Mouse (Mus musculus) C2C12 (cell line): ENCODE measurements around the gene Car1. TPM values are rescaled to one million over a fixed set of nuclear protein-coding genes. Genes with fewer than 3 reads are reported as not detected.
"Not testable (repeated sequence)": the region's sequence is repeated elsewhere in the genome, so short reads cannot be mapped to it uniquely, and the experiment has no call there.

Experiments
- H3K27me3 ChIP-seq: one replicate; pipeline ENCODE4 v1.6.1; 2011; ENCODE audit not compliant: control insufficient read depth, insufficient read depth, insufficient read length
- H3K36me3 ChIP-seq: one replicate; pipeline ENCODE4 v1.6.1; 2011; ENCODE audit not compliant: control insufficient read depth, insufficient read depth
- H3K4me3 ChIP-seq: one replicate; pipeline ENCODE4 v1.5.1; 2011; ENCODE audit warnings: mild to moderate bottlenecking, control low read depth; ENCODE audit not compliant: poor library complexity, insufficient read depth, severe bottlenecking
- H3K79me2 ChIP-seq: one replicate; pipeline ENCODE4 v1.6.1; 2011; ENCODE audit not compliant: control insufficient read depth, insufficient read depth
- H3K79me3 ChIP-seq: one replicate; pipeline ENCODE4 v1.6.1; 2011; ENCODE audit warnings: low read depth, control low read depth
- H3ac ChIP-seq: one replicate; pipeline ENCODE3; 2011; ENCODE audit warnings: low read depth; ENCODE audit not compliant: control insufficient read depth, insufficient read length
- CEBPB ChIP-seq: IDR thresholded peaks from one replicate; pipeline ENCODE4 v1.6.1; 2011; ENCODE audit warnings: low read depth, mild to moderate bottlenecking, control low read depth, moderate library complexity
- CTCF ChIP-seq: IDR thresholded peaks from one replicate; pipeline ENCODE4 v1.5.1; 2011; ENCODE audit not compliant: control insufficient read depth, insufficient read depth, insufficient read length
- FOSL1 ChIP-seq: IDR thresholded peaks from one replicate; pipeline ENCODE4 v1.8.0; 2011; ENCODE audit warnings: mild to moderate bottlenecking, low read length; ENCODE audit not compliant: poor library complexity, insufficient read depth, severe bottlenecking
- MAX ChIP-seq: IDR thresholded peaks from one replicate; pipeline ENCODE4 v1.6.1; 2011; ENCODE audit warnings: mild to moderate bottlenecking, control low read depth
- MYOD1 ChIP-seq: IDR thresholded peaks from one replicate; pipeline ENCODE4 v1.6.1; 2011; ENCODE audit warnings: low read depth; ENCODE audit not compliant: control insufficient read depth, insufficient read length
- MYOG ChIP-seq: IDR thresholded peaks from one replicate; pipeline ENCODE4 v1.6.1; 2011; ENCODE audit not compliant: control insufficient read depth, insufficient read length; ENCODE audit errors: extremely low read depth
- USF1 ChIP-seq: IDR thresholded peaks from one replicate; pipeline ENCODE4 v1.6.1; 2011; ENCODE audit warnings: low read depth, mild to moderate bottlenecking, control low read depth, moderate library complexity
- polyA plus RNA-seq: library from polyadenylated mRNA; unstranded; fragments of >200 nt; fragmentation: generic; extraction: Trizol; gene quantifications from one replicate; pipeline ENCODE4 v1.2.1, GENCODE M21; 2012; ENCODE audit warnings: missing spikeins

Car1 gene
- polyA plus RNA-seq, 1 experiment: 0.04 TPM

DNA sequence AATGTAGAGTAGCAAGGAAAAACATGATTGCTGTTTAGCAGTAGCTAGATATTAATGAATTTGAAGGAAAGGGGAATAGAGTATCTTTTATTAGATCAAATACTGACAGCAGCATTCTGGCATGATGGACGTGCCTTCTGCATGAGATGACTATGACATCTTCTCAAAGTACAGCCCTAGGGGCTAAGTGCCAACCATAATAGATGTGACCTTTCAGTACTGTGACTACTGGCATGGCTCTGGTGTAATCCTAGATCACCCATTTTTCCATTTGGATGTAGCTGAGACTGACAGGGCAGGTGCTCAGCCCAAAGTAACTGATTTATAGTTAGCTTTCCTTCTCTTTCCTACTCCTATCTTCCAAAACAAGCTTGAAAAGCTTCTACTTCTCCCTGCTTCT, 20.6 kb downstream of the Car1 start:
- TF ChIP-seq MYOD1: peak; percentile 97
- TF ChIP-seq MAX: no peak
- no peaks in the 10 kb centered on the region for H3K79me3 ChIP-seq
- H3K4me3 ChIP-seq: no peak overlapping the region
- no peaks in the 10 kb centered on the region for H3K79me2 ChIP-seq
- no peak overlapping the region for H3ac ChIP-seq
- no peaks in the 10 kb centered on the region for H3K27me3 ChIP-seq
- no peaks in the 10 kb centered on the region for H3K36me3 ChIP-seq

DNA sequence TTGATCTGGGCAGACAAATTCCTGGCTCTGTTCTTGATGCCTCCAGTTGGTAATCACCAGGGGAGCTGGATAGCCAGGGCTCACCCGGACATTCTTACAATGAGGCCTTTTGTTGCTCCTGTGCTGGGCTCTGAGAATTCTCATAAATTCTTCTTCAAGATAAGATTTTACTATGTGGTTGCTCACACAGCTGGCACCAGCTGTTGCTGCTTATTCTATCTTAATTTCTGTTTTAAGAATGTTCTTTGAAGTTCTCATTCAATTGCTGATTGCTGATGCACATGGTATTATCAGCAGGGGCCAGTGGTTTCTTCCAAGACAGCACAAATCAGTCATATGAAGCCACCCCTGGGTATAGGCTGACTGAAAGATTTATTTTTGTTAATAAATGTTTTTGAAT, 21.0 kb downstream of the Car1 start:
- Histone ChIP-seq H3K79me2 (no peaks in the 10 kb centered on the region), H3K27me3 (no peaks in the 10 kb centered on the region), H3K4me3 (no peak overlapping the region), H3K36me3 (no peaks in the 10 kb centered on the region), H3K79me3 (no peaks in the 10 kb centered on the region), H3ac (no peak overlapping the region)
- TF ChIP-seq FOSL1: peak; percentile 51
- TF ChIP-seq MYOD1: peak; percentile 97
- no peak for TF ChIP-seq MYOG
- no peak for TF ChIP-seq CEBPB

DNA sequence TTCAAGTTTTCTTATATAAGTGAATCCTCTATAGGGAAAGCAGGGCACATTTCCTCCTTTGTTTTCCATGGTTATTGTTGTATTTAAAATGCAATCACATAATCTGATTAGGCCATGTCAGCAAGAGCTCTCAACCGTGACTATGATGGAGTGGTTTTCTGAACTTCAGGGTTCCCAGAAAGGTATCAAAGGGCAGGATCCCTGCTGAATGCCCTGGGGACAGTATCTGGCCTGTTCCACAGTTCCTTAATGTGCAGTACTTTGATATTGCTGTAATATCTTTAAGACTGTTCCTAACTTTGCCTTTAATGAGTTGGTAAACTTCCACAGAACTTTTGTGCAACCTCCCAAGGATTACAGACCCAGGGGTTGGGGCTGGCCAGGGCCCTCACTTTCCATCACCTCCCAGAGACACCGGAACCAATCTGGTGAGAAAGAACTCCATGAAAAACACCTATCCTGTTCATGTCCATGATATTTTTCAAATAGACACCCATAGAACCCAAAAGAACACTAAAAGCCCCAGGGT, 21.6 kb downstream of the Car1 start:
- Histone ChIP-seq H3K4me3 (no peak overlapping the region), H3K79me2 (no peaks in the 10 kb centered on the region), H3K27me3 (no peaks in the 10 kb centered on the region), H3K79me3 (no peaks in the 10 kb centered on the region), H3K36me3 (no peaks in the 10 kb centered on the region), H3ac (no peak overlapping the region)
- no peak for TF ChIP-seq MAX
- TF ChIP-seq MYOD1: no peak
- no peak for TF ChIP-seq MYOG
- no peak for TF ChIP-seq CTCF
- no peak for TF ChIP-seq CEBPB
- TF ChIP-seq USF1: no peak
- TF ChIP-seq FOSL1: no peak

DNA sequence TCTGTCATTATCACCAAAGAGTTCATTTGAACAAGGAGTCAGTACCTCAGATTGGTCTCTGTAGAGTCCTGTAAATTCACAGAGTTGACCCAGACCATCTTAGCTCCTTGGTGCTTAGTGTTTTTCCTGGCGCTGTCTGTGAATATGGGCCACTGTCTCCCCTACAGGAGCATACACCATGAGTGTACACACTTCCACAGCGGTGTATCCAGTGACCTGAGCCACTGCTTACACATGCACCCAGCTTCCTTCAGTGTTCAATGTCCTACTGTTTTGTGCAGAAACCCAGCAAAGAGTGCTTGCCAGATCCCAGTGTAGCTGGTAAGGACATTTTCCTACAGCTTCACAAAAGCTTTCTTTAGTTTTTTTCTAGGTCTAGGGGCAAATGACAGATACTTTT, 22.8 kb downstream of the Car1 start:
- Histone ChIP-seq H3K79me2 (no peaks in the 10 kb centered on the region), H3K79me3 (no peaks in the 10 kb centered on the region), H3K4me3 (no peak overlapping the region), H3ac (no peak overlapping the region), H3K36me3 (no peaks in the 10 kb centered on the region), H3K27me3 (no peaks in the 10 kb centered on the region)
- no peak for TF ChIP-seq MYOD1
- no peak for TF ChIP-seq USF1
- TF ChIP-seq MAX: no peak
- TF ChIP-seq MYOG: no peak
- no peak for TF ChIP-seq CTCF
- no peak for TF ChIP-seq FOSL1
- no peak for TF ChIP-seq CEBPB

DNA sequence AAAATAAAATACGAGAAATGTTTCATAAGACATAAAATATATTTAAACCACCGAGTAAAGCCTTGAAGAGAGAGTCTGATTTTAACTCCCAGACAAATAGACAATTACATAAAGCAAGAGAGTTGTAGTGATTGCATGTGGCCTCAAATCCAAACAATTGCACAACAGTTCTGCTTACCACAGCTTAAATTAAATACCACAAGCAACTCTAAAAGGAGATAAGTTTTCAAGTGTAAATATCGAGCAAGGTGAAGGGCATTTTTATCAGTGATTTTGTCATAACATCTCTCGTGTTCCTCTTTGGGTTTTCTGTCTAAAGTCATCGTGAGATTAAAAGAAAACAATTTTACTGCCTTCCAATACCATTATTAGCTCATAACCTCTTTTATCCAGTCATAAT, 25.0 kb downstream of the Car1 start:
- H3K36me3 ChIP-seq, H3K4me3 ChIP-seq, H3ac ChIP-seq, H3K27me3 ChIP-seq, H3K79me2 ChIP-seq, H3K79me3 ChIP-seq: not testable (repeated sequence)
- peak; percentile 72 for TF ChIP-seq CEBPB

DNA sequence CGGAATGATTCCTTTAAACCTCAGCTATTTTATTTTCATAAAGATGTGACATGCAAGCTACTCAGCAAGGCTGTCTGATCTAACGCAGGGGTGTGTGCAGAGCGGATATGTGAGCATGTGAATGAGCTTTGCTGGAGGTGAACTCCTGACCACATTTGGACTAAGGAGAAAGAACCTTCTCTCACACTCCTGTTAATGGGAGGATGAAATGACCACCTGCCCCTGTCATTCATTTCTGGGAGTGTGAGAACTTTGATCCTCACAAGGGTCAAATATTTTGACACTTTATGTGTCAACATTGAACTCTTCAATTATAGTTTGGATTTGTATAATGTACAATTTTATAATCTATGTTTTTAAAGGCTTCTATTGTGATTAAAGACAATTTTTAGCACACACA, 25.8 kb downstream of the Car1 start:
- not testable (repeated sequence) for H3K79me2 ChIP-seq, H3K36me3 ChIP-seq, H3K27me3 ChIP-seq, H3K79me3 ChIP-seq, H3K4me3 ChIP-seq, H3ac ChIP-seq
- TF ChIP-seq MYOD1: peak; percentile 75

DNA sequence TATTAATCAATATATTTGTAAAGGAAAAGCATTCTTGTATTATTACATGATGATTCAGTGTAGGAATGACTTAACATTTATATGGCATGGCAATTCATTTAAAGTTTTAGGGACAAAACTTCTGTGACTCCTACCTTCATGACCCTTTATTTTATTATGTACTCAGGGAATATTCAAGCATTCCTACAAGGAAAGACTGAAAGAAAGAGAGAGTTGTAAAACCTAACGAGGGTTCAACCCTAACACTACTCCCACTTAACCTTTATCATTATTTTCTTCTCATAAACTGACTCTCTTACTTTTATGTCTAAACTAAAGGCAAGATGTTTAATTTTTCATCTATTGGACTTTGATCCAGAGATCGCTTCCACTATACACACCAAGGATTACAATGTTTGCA, 28.0 kb downstream of the Car1 start:
- no peaks in the 10 kb centered on the region for H3K79me2 ChIP-seq
- no peaks in the 10 kb centered on the region for H3K27me3 ChIP-seq
- no peak overlapping the region for H3ac ChIP-seq
- H3K36me3 ChIP-seq: no peaks in the 10 kb centered on the region
- TF ChIP-seq CEBPB (no peak), USF1 (no peak), CTCF (no peak), MAX (no peak), FOSL1 (no peak), MYOG (no peak), MYOD1 (no peak)
- no peaks in the 10 kb centered on the region for H3K79me3 ChIP-seq
- no peak overlapping the region for H3K4me3 ChIP-seq

DNA sequence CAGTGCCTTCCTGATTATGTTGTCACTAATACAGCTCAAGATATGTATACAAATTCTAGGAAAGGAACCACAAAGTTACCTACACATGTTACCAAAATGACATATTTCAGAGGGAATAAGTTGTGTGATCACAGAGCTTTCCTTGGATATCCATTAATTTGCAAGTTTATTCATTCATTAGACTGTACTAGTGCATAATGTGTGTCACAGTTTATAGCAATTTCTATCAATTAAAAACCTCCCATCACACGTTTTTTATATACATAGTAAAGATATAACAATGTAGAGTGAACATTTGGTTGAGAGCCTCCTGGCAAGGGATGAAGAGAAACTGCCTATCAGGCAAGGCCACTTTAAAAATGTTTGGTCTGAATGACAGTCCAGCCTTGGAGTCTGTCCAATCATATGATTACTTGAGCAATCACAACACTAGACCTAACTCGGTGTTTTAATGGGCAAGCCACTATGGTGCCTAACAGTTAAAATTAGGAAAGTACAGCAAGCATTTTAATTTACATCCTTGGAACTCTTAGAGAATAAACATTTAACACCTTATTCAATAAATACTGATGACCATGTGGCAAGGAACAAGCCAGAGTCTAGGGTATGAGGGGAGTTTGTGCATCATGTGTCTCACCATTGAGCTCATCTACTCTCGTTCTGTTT, 31.5 kb downstream of the Car1 start:
- H3K79me2 ChIP-seq, H3ac ChIP-seq, H3K4me3 ChIP-seq, H3K27me3 ChIP-seq, H3K36me3 ChIP-seq, H3K79me3 ChIP-seq: not testable (repeated sequence)

DNA sequence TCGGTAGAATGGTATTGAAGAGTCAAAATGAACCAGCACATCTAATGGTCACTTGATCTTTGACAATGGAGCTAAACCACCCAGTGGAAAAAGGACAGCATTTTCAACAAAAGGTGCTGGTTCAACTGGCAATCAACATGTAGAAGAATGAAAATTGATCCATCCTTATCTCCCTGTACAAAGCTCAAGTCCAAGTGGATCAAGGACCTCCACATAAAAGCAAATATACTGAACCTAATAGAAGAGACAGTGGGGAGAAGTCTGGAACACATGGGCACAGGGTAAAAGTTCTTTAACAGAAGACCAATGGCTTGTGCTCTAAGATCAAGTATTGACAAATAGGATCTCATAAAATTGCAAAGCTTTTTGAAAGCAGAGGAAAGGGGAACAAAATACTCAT, 33.6 kb downstream of the Car1 start:
- not testable (repeated sequence) for H3ac ChIP-seq, H3K79me3 ChIP-seq, H3K4me3 ChIP-seq, H3K27me3 ChIP-seq, H3K79me2 ChIP-seq, H3K36me3 ChIP-seq
